Mouse (Mus musculus) brain, embryonic 14.5 days (tissue): Measurements from ENCODE around the gene Sp2.

ENCODE experiments used
- CTCF ChIP-seq: fragments of 200-500 bp; IDR thresholded peaks from 2 replicates; pipeline ENCODE4 v1.5.1; 2012; ENCODE audit warnings: inconsistent platforms, mild to moderate bottlenecking, moderate library complexity, borderline replicate concordance; ENCODE audit not compliant: insufficient read depth, insufficient read length; ENCODE audit errors: extremely low read depth
- POLR2A ChIP-seq: fragments of 200-500 bp; IDR thresholded peaks from 2 replicates; pipeline ENCODE4 v1.6.1; 2012; ENCODE audit warnings: mild to moderate bottlenecking, inconsistent platforms, borderline replicate concordance; ENCODE audit not compliant: poor library complexity, insufficient read depth, insufficient read length, severe bottlenecking; ENCODE audit errors: extremely low read depth

DNA sequence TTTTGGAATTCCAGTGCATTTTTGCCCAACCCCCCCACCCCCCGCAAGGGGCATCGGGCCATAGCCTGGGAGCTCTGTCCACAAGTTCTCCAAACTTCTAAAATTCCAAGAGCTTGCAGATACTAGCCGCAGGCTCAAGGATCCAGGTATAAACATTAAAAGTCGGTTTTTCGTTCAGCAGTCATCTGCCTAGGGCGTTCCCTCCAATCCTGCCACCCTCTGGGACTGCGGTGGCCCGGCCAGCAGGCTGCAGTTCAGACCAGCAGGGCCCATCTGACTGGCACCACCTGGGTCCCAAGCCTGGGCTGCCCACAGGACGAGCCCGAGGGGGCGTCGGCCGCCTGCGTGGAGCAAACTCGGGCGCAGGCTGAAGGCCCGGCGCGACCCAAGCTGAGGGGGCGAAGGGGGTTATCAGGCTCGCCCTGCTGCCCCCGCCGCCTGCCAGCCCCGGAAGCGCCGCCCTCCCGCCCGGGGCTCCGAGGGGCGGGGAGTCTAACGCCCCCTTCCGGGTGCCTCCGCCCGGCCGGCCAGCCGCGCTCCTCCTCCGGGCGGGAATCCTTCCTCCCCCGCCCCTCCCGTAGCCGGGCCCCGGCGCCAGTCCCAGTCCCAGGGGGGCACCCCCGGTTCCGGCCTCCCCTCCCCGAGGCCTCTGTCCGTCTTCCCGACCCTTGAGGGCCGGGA, 5.7 kb downstream of the Sp2 start:
- peak; percentile 48; the same call in 1 of the 2 replicates for TF ChIP-seq POLR2A
- TF ChIP-seq CTCF: peak; percentile 6; the same call in 1 of the 2 replicates
